Mouse (Mus musculus) 3T3-L1 (cell line): ENCODE measurements around the gene Itgb1.

Source experiments
- DNase-seq: peaks from one replicate; pipeline ENCODE4 v3.0.0-alpha.2; 2015; ENCODE audit warnings: low read depth, low spot score

The Itgb1 gene

GRCm38 (mm10) chr8:128681970-128682369 is 3.5 kb upstream of the Itgb1 start:
- no peak for DNase-seq

GRCm38 (mm10) chr8:128684609-128685506 is 596 bp upstream of the Itgb1 start:
- DNase-seq = no peak

- DNase-seq = peak; percentile 49
Measured at GRCm38 (mm10) chr8:128686429-128686990, 1.1 kb downstream of the Itgb1 start.

- no peak for DNase-seq
Measured at GRCm38 (mm10) chr8:128688679-128689078, 3.2 kb downstream of the Itgb1 start.

GRCm38 (mm10) chr8:128690056-128690455 is 4.6 kb downstream of the Itgb1 start:
- DNase-seq = no peak

GRCm38 (mm10) chr8:128696701-128697397 is 11.4 kb downstream of the Itgb1 start:
- no peak for DNase-seq

GRCm38 (mm10) chr8:128697945-128698344 is 12.5 kb downstream of the Itgb1 start:
- DNase-seq = no peak

- peak; percentile 70 for DNase-seq
Measured at GRCm38 (mm10) chr8:128704376-128704775, 18.9 kb downstream of the Itgb1 start.

- DNase-seq = peak; percentile 78
Measured at GRCm38 (mm10) chr8:128704836-128705235, 19.4 kb downstream of the Itgb1 start.

GRCm38 (mm10) chr8:128709261-128709660 is 23.8 kb downstream of the Itgb1 start:
- DNase-seq = peak; percentile 82

GRCm38 (mm10) chr8:128716184-128716583 is 30.7 kb downstream of the Itgb1 start:
- no peak for DNase-seq

- DNase-seq = peak; percentile 75
Measured at GRCm38 (mm10) chr8:128724819-128725218, 39.4 kb downstream of the Itgb1 start.

- no peak for DNase-seq
Measured at GRCm38 (mm10) chr8:128727213-128727612, 41.8 kb downstream of the Itgb1 start.

GRCm38 (mm10) chr8:128732254-128732653 is 46.8 kb downstream of the Itgb1 start:
- no peak for DNase-seq

GRCm38 (mm10) chr8:128734118-128734517 is 48.7 kb downstream of the Itgb1 start:
- no peak for DNase-seq

GRCm38 (mm10) chr8:128735692-128736091 is 50.2 kb downstream of the Itgb1 start:
- no peak for DNase-seq
